Mouse (Mus musculus) brain, embryonic 14.5 days (tissue): ENCODE measurements around the gene 1810055G02Rik.

Experiments
- CTCF ChIP-seq: fragments of 200-500 bp; IDR thresholded peaks from 2 replicates; pipeline ENCODE4 v1.5.1; 2012; ENCODE audit warnings: inconsistent platforms, mild to moderate bottlenecking, moderate library complexity, borderline replicate concordance; ENCODE audit not compliant: insufficient read depth, insufficient read length; ENCODE audit errors: extremely low read depth
- POLR2A ChIP-seq: fragments of 200-500 bp; IDR thresholded peaks from 2 replicates; pipeline ENCODE4 v1.6.1; 2012; ENCODE audit warnings: mild to moderate bottlenecking, inconsistent platforms, borderline replicate concordance; ENCODE audit not compliant: poor library complexity, insufficient read depth, insufficient read length, severe bottlenecking; ENCODE audit errors: extremely low read depth

GRCm38 (mm10) chr19:3710436-3710835 is 2.3 kb downstream of the 1810055G02Rik start:
- TF ChIP-seq POLR2A = no peak
- TF ChIP-seq CTCF = no peak
